Mouse (Mus musculus): ENCODE measurements around the gene Kl. TPM values are rescaled to one million over a fixed set of nuclear protein-coding genes. Genes with fewer than 3 reads are reported as not detected.

The Kl gene
- 0.46 and 0.66 TPM in 2 replicates for polyA plus RNA-seq (2014; fragmentation: Nextera tagmentation; extraction: Ambion mirVana)

GRCm38 (mm10) chr5:150952328-150952668 lies at the start of gene Kl:
TSS of gene Kl (plus strand) at chr5:150952607.
- H3K9ac ChIP-seq (ENCODE audit: low read depth, low read length), result peak within 1 kb of the TSS; percentile 60
- WGBS (ENCODE audit: insufficient replicate concordance), result 2% methylated on average over 17 of the region's 22 CpGs
- H3K9me3 ChIP-seq (replicated peaks; ENCODE audit: control insufficient read depth, low read length), result no peaks in the 10 kb centered on the region
- H3K36me3 ChIP-seq (ENCODE audit: control insufficient read depth, insufficient read depth, low read length), result no peaks in the 10 kb centered on the region
- H3K27ac ChIP-seq (ENCODE audit: low read depth, low read length), result no peak within 1 kb of the TSS
- H3K27me3 ChIP-seq (ENCODE audit: control insufficient read depth, insufficient read depth, low read length), result peaks cover 44% of the 10 kb centered on the region
- H3K4me2 ChIP-seq, result peak within 1 kb of the TSS; percentile 92
- peak within 1 kb of the TSS; percentile 51 for H3K4me3 ChIP-seq (ENCODE audit: low read depth, low read length)
- peaks cover 12% of the 10 kb centered on the region; the same call in 1 of the 2 replicates for H3K4me1 ChIP-seq (ENCODE audit: control insufficient read depth, insufficient read depth, low read length)
- ATAC-seq (replicated peaks; ENCODE audit: insufficient number of reproducible peaks, low FRiP score, low TSS enrichment), result peak; percentile 33; the same call in 1 of the 2 replicates

GRCm38 (mm10) chr5:150906053-150907040 lies 46.1 kb upstream of the Kl start:
- Histone ChIP-seq H3K9ac (ENCODE audit: low read depth, low read length) (no peak overlapping the region), H3K4me2 (no peak overlapping the region), H3K27me3 (ENCODE audit: control insufficient read depth, insufficient read depth, low read length) (no peaks in the 10 kb centered on the region), H3K9me3 (replicated peaks; ENCODE audit: control insufficient read depth, low read length) (0 out of 2 replicates have a peak, but pooled peaks cover 2% of the 10 kb centered on the region), H3K36me3 (ENCODE audit: control insufficient read depth, insufficient read depth, low read length) (no peaks in the 10 kb centered on the region), H3K27ac (ENCODE audit: low read depth, low read length) (no peak overlapping the region), H3K4me3 (ENCODE audit: low read depth, low read length) (no peak overlapping the region), H3K4me1 (ENCODE audit: control insufficient read depth, insufficient read depth, low read length) (no peaks in the 10 kb centered on the region; the same call in 1 of the 2 replicates)
- 21% methylated on average over 9 of the region's 9 CpGs for WGBS (ENCODE audit: insufficient replicate concordance)
- ATAC-seq (replicated peaks; ENCODE audit: insufficient number of reproducible peaks, low FRiP score, low TSS enrichment), result no peak

- no peaks in the 10 kb centered on the region for H3K27me3 ChIP-seq (ENCODE audit: control insufficient read depth, insufficient read depth, low read length)
- no peaks in the 10 kb centered on the region for H3K36me3 ChIP-seq (ENCODE audit: control insufficient read depth, insufficient read depth, low read length)
- ATAC-seq (replicated peaks; ENCODE audit: insufficient number of reproducible peaks, low FRiP score, low TSS enrichment), result no peak
- no peak overlapping the region for H3K4me3 ChIP-seq (ENCODE audit: low read depth, low read length)
- 11% methylated on average over 2 of the region's 2 CpGs for WGBS (ENCODE audit: insufficient replicate concordance)
- no peak overlapping the region for H3K27ac ChIP-seq (ENCODE audit: low read depth, low read length)
- H3K4me1 ChIP-seq (ENCODE audit: control insufficient read depth, insufficient read depth, low read length), result no peaks in the 10 kb centered on the region
- H3K9me3 ChIP-seq (replicated peaks; ENCODE audit: control insufficient read depth, low read length), result 0 out of 2 replicates have a peak, but pooled peaks cover 2% of the 10 kb centered on the region
- H3K9ac ChIP-seq (ENCODE audit: low read depth, low read length), result no peak overlapping the region
- no peak overlapping the region for H3K4me2 ChIP-seq
Measured at GRCm38 (mm10) chr5:150912156-150912555, 40.3 kb upstream of the Kl start.

GRCm38 (mm10) chr5:150912656-150913055 lies 39.8 kb upstream of the Kl start:
- Histone ChIP-seq H3K9ac (ENCODE audit: low read depth, low read length) (no peak overlapping the region), H3K4me3 (ENCODE audit: low read depth, low read length) (no peak overlapping the region), H3K27me3 (ENCODE audit: control insufficient read depth, insufficient read depth, low read length) (no peaks in the 10 kb centered on the region), H3K4me1 (ENCODE audit: control insufficient read depth, insufficient read depth, low read length) (no peaks in the 10 kb centered on the region), H3K4me2 (no peak overlapping the region), H3K9me3 (replicated peaks; ENCODE audit: control insufficient read depth, low read length) (0 out of 2 replicates have a peak, but pooled peaks cover 2% of the 10 kb centered on the region), H3K27ac (ENCODE audit: low read depth, low read length) (no peak overlapping the region), H3K36me3 (ENCODE audit: control insufficient read depth, insufficient read depth, low read length) (no peaks in the 10 kb centered on the region)
- no peak for ATAC-seq (replicated peaks; ENCODE audit: insufficient number of reproducible peaks, low FRiP score, low TSS enrichment)
- 36% methylated on average over 5 of the region's 5 CpGs for WGBS (ENCODE audit: insufficient replicate concordance)

- Histone ChIP-seq H3K4me2 (no peak overlapping the region), H3K36me3 (ENCODE audit: control insufficient read depth, insufficient read depth, low read length) (no peaks in the 10 kb centered on the region), H3K4me3 (ENCODE audit: low read depth, low read length) (no peak overlapping the region), H3K4me1 (ENCODE audit: control insufficient read depth, insufficient read depth, low read length) (no peaks in the 10 kb centered on the region), H3K27ac (ENCODE audit: low read depth, low read length) (no peak overlapping the region), H3K9me3 (replicated peaks; ENCODE audit: control insufficient read depth, low read length) (no peaks in the 10 kb centered on the region), H3K9ac (ENCODE audit: low read depth, low read length) (no peak overlapping the region), H3K27me3 (ENCODE audit: control insufficient read depth, insufficient read depth, low read length) (no peaks in the 10 kb centered on the region)
- WGBS (ENCODE audit: insufficient replicate concordance), result 51% methylated on average over 4 of the region's 4 CpGs
- no peak for ATAC-seq (replicated peaks; ENCODE audit: insufficient number of reproducible peaks, low FRiP score, low TSS enrichment)
Measured at GRCm38 (mm10) chr5:150915080-150916055, 37.0 kb upstream of the Kl start.

- Histone ChIP-seq H3K9me3 (replicated peaks; ENCODE audit: control insufficient read depth, low read length) (no peaks in the 10 kb centered on the region), H3K27ac (ENCODE audit: low read depth, low read length) (no peak overlapping the region), H3K4me1 (ENCODE audit: control insufficient read depth, insufficient read depth, low read length) (no peaks in the 10 kb centered on the region), H3K27me3 (ENCODE audit: control insufficient read depth, insufficient read depth, low read length) (no peaks in the 10 kb centered on the region), H3K9ac (ENCODE audit: low read depth, low read length) (no peak overlapping the region), H3K4me3 (ENCODE audit: low read depth, low read length) (no peak overlapping the region), H3K4me2 (no peak overlapping the region), H3K36me3 (ENCODE audit: control insufficient read depth, insufficient read depth, low read length) (no peaks in the 10 kb centered on the region)
- WGBS (ENCODE audit: insufficient replicate concordance), result 81% methylated on average over 21 of the region's 21 CpGs
- ATAC-seq (replicated peaks; ENCODE audit: insufficient number of reproducible peaks, low FRiP score, low TSS enrichment), result no peak
Measured at GRCm38 (mm10) chr5:150917131-150917858, 35.1 kb upstream of the Kl start.

GRCm38 (mm10) chr5:150918599-150918998 lies 33.8 kb upstream of the Kl start:
- no peak for ATAC-seq (replicated peaks; ENCODE audit: insufficient number of reproducible peaks, low FRiP score, low TSS enrichment)

GRCm38 (mm10) chr5:150919269-150919668 lies 33.1 kb upstream of the Kl start:
- Histone ChIP-seq H3K4me2 (no peak overlapping the region), H3K4me1 (ENCODE audit: control insufficient read depth, insufficient read depth, low read length) (no peaks in the 10 kb centered on the region), H3K27me3 (ENCODE audit: control insufficient read depth, insufficient read depth, low read length) (no peaks in the 10 kb centered on the region), H3K9ac (ENCODE audit: low read depth, low read length) (no peak overlapping the region), H3K9me3 (replicated peaks; ENCODE audit: control insufficient read depth, low read length) (no peaks in the 10 kb centered on the region), H3K27ac (ENCODE audit: low read depth, low read length) (no peak overlapping the region), H3K36me3 (ENCODE audit: control insufficient read depth, insufficient read depth, low read length) (no peaks in the 10 kb centered on the region), H3K4me3 (ENCODE audit: low read depth, low read length) (no peak overlapping the region)
- no peak for ATAC-seq (replicated peaks; ENCODE audit: insufficient number of reproducible peaks, low FRiP score, low TSS enrichment)
- WGBS (ENCODE audit: insufficient replicate concordance), result 74% methylated on average over 4 of the region's 4 CpGs

More at GRCm38 (mm10) chr5:150918599-150918998, 33.8 kb upstream of the Kl start:
- no peak overlapping the region for H3K4me3 ChIP-seq (ENCODE audit: low read depth, low read length)
- H3K4me1 ChIP-seq (ENCODE audit: control insufficient read depth, insufficient read depth, low read length), result no peaks in the 10 kb centered on the region
- no peaks in the 10 kb centered on the region for H3K27me3 ChIP-seq (ENCODE audit: control insufficient read depth, insufficient read depth, low read length)
- WGBS (ENCODE audit: insufficient replicate concordance), result 80% methylated on average over 13 of the region's 13 CpGs
- no peaks in the 10 kb centered on the region for H3K36me3 ChIP-seq (ENCODE audit: control insufficient read depth, insufficient read depth, low read length)
- no peak overlapping the region for H3K27ac ChIP-seq (ENCODE audit: low read depth, low read length)
- no peaks in the 10 kb centered on the region for H3K9me3 ChIP-seq (replicated peaks; ENCODE audit: control insufficient read depth, low read length)
- no peak overlapping the region for H3K9ac ChIP-seq (ENCODE audit: low read depth, low read length)
- no peak overlapping the region for H3K4me2 ChIP-seq

Measured in heart, embryonic 11.5 days (tissue).